Mouse (Mus musculus) spleen, adult 2 months (tissue): Measurements from ENCODE around the gene Ece1. TPM values are rescaled to one million over a fixed set of nuclear protein-coding genes. Genes with fewer than 3 reads are reported as not detected.

Experiments
- DNase-seq, 2 experiments: peaks; one replicate each; pipeline versions ENCODE4 v3.0.0 to v3.0.0-alpha.2; 2012 to 2021; ENCODE audit warnings: low spot score in 2 of 2, low read depth in 1 of 2
- H3K27ac ChIP-seq: fragments of 200-500 bp; 2 replicates; pipeline ENCODE4 v1.5.1; 2012; ENCODE audit warnings: low read length, inconsistent platforms; ENCODE audit not compliant: insufficient read depth
- H3K27me3 ChIP-seq: fragments of 200-500 bp; 2 replicates; pipeline ENCODE4 v1.6.1; 2012; ENCODE audit warnings: mild to moderate bottlenecking, moderate library complexity, low read length, inconsistent platforms; ENCODE audit not compliant: control insufficient read depth, insufficient read depth
- H3K36me3 ChIP-seq: fragments of 200-500 bp; 2 replicates; pipeline ENCODE4 v1.6.1; 2012; ENCODE audit warnings: mild to moderate bottlenecking, low read length, inconsistent platforms; ENCODE audit not compliant: control insufficient read depth, insufficient read depth
- H3K4me1 ChIP-seq: fragments of 200-500 bp; 2 replicates; pipeline ENCODE4 v1.6.1; 2011; ENCODE audit warnings: inconsistent platforms; ENCODE audit not compliant: control insufficient read depth, insufficient read depth, insufficient read length
- H3K4me3 ChIP-seq: fragments of 200-500 bp; 2 replicates; pipeline ENCODE4 v1.5.1; 2011; ENCODE audit warnings: mild to moderate bottlenecking, inconsistent platforms; ENCODE audit not compliant: insufficient read depth, insufficient read length; ENCODE audit errors: extremely low read depth
- CTCF ChIP-seq: fragments of 200-500 bp; IDR thresholded peaks from 2 replicates; pipeline ENCODE4 v1.5.1; 2011; ENCODE audit warnings: mild to moderate bottlenecking, inconsistent platforms; ENCODE audit not compliant: insufficient read depth, insufficient read length, insufficient replicate concordance; ENCODE audit errors: extremely low read depth
- POLR2A ChIP-seq: fragments of 200-500 bp; IDR thresholded peaks from 2 replicates; pipeline ENCODE4 v1.6.1; 2011; ENCODE audit warnings: low read depth, low read length, inconsistent platforms
- WGBS: fragments of 180-500 bp; shearing (Covaris S2); methylation state at CpG from one replicate; pipeline ENCODE4 v1.1.7; 2018; 5-methylcytosine and 5-hydroxymethylcytosine counted together
- polyA plus RNA-seq: library from polyadenylated mRNA; depleted of rRNA; stranded (reverse); fragments of >200 nt; gene quantifications from 2 replicates; pipeline ENCODE4 v1.2.3, GENCODE M21; 2012

Ece1 gene
- polyA plus RNA-seq, 1 experiment, result 18.4 TPM

GRCm38 (mm10) chr4:137871431-137871830 is 9.4 kb downstream of the Ece1 start:
- Histone ChIP-seq H3K36me3 (no peaks in the 10 kb centered on the region), H3K27ac (no peak overlapping the region), H3K4me1 (peaks cover 2% of the 10 kb centered on the region; the same call in 1 of the 2 replicates), H3K27me3 (no peaks in the 10 kb centered on the region), H3K4me3 (no peak overlapping the region)
- 68% methylated on average over 8 of the region's 8 CpGs for WGBS
- TF ChIP-seq POLR2A (no peak), CTCF (no peak)
- DNase-seq, result no peak

GRCm38 (mm10) chr4:137874337-137874736 is 12.3 kb downstream of the Ece1 start:
- 58% methylated on average over 7 of the region's 7 CpGs for WGBS
- Histone ChIP-seq H3K4me1 (no peaks in the 10 kb centered on the region; the same call in 1 of the 2 replicates), H3K27me3 (no peaks in the 10 kb centered on the region), H3K27ac (no peak overlapping the region), H3K4me3 (no peak overlapping the region), H3K36me3 (no peaks in the 10 kb centered on the region)
- no peak for DNase-seq
- no peak for TF ChIP-seq POLR2A
- TF ChIP-seq CTCF, result no peak

GRCm38 (mm10) chr4:137874826-137875225 is 12.8 kb downstream of the Ece1 start:
- Histone ChIP-seq H3K36me3 (no peaks in the 10 kb centered on the region), H3K27ac (no peak overlapping the region), H3K4me3 (no peak overlapping the region), H3K4me1 (no peaks in the 10 kb centered on the region; the same call in 1 of the 2 replicates), H3K27me3 (no peaks in the 10 kb centered on the region)
- TF ChIP-seq POLR2A (no peak), CTCF (no peak)
- no peak for DNase-seq
- 44% methylated on average over 4 of the region's 4 CpGs for WGBS

- no peak for DNase-seq
- Histone ChIP-seq H3K36me3 (no peaks in the 10 kb centered on the region), H3K27ac (no peak overlapping the region), H3K27me3 (no peaks in the 10 kb centered on the region), H3K4me3 (no peak overlapping the region), H3K4me1 (no peaks in the 10 kb centered on the region; the same call in 1 of the 2 replicates)
- TF ChIP-seq CTCF (no peak), POLR2A (no peak)
- 63% methylated on average over 9 of the region's 9 CpGs for WGBS
Observed at GRCm38 (mm10) chr4:137875466-137876092, 13.5 kb downstream of the Ece1 start.

GRCm38 (mm10) chr4:137876834-137877233 is 14.8 kb downstream of the Ece1 start:
- no peak for DNase-seq
- no peak overlapping the region for H3K27ac ChIP-seq
- H3K27me3 ChIP-seq, result no peaks in the 10 kb centered on the region
- no peaks in the 10 kb centered on the region; the same call in 1 of the 2 replicates for H3K36me3 ChIP-seq
- H3K4me1 ChIP-seq, result no peaks in the 10 kb centered on the region; the same call in 1 of the 2 replicates
- WGBS, result 83% methylated on average over 6 of the region's 6 CpGs
- no peak overlapping the region for H3K4me3 ChIP-seq
- no peak for TF ChIP-seq POLR2A
- TF ChIP-seq CTCF, result no peak

GRCm38 (mm10) chr4:137877432-137877881 is 15.4 kb downstream of the Ece1 start:
- Histone ChIP-seq H3K27me3 (no peaks in the 10 kb centered on the region), H3K36me3 (peaks cover 1% of the 10 kb centered on the region; the same call in 1 of the 2 replicates), H3K4me1 (no peaks in the 10 kb centered on the region; the same call in 1 of the 2 replicates), H3K27ac (no peak overlapping the region), H3K4me3 (no peak overlapping the region)
- no peak for TF ChIP-seq POLR2A
- TF ChIP-seq CTCF, result no peak
- no peak for DNase-seq
- 86% methylated on average over 4 of the region's 4 CpGs for WGBS
